Mouse (Mus musculus) gastrocnemius, adult 8-10 months (tissue): ENCODE data around the gene Rom1. TPM values are rescaled to one million over a fixed set of nuclear protein-coding genes. Genes with fewer than 3 reads are reported as not detected.

Source experiments
- DNase-seq, 2 experiments: peaks; one replicate each; pipeline ENCODE4 v3.0.0; 2022; ENCODE audit warnings: low spot score in 2 of 2
- total RNA-seq, 4 experiments: library from RNA; stranded (reverse); gene quantifications; 2 replicates each; pipeline ENCODE4 v1.2.4; 2022

Gene Rom1
- total RNA-seq, 4 experiments from 2014 or later, result 7.2 to 9.4 (median 8.7) TPM

DNA sequence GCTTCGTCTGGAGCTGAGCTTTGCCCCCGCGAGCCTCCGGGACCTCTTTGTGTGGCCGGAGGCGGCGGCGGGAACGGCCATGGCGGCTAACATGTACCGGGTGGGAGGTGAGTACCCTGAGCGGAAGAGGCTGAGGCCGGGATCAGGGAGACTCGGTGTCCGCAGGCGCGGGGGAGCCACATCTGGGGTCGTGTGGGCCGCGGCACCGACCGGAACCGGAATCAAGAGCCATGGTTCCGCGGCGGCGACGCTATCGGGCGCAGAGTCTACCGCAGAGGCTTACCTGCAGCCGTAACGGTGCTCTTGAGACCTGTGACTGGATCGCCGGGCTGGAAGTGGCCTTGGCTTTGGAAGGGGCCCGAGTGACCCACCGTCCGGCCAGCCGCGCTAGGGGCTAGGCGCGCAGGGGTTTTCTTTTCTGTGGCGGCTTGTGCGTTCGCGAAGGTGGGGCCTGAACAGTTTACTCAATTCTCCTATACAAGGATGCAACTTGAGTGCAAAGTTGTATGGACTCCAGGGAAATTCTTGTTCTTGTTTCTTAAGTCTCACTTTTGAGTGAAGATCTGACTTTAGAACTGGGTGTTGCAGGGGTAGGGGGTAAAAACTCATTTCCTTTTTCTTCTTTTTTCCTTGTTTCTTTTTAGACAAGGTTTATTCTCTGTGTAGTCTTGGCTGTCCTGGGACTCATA lies 13.3 kb upstream of the Rom1 start:
- DNase-seq, result no peak

- peak; percentile 90 to 93 for DNase-seq
Observed at GRCm38 (mm10) chr19:8941515-8942217, 12.5 kb upstream of the Rom1 start, which contains the start of gene Mta2. TSS of gene Mta2 (plus strand) at chr19:8941875.

GRCm38 (mm10) chr19:8941136-8941514 lies 12.0 kb upstream of the Rom1 start:
- DNase-seq, result no peak

- DNase-seq, result no peak
Observed at GRCm38 (mm10) chr19:8940526-8941133, 11.5 kb upstream of the Rom1 start.

DNA sequence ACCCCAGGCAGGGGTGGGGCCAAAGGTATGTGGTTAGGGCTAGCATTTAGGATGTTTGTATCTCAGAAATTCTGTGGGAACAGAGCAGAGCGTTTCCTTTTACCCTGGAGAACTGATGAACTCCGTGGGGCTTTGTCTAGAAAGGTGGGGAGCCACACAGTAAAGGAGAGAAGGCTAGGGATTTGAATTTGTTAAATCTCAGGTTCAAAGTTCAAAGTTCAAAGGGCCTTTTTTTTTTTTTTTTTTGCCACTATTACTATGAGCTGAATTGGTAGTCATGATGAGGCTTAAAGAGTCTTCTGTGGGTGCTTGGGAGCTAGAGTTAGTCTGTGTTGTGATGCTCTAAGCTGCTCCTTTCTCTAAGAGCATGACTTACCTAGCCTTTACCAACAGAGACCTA lies 7.6 kb upstream of the Rom1 start:
- no peak for DNase-seq

GRCm38 (mm10) chr19:8930771-8931170 lies 1.6 kb upstream of the Rom1 start:
- DNase-seq, result no peak

DNA sequence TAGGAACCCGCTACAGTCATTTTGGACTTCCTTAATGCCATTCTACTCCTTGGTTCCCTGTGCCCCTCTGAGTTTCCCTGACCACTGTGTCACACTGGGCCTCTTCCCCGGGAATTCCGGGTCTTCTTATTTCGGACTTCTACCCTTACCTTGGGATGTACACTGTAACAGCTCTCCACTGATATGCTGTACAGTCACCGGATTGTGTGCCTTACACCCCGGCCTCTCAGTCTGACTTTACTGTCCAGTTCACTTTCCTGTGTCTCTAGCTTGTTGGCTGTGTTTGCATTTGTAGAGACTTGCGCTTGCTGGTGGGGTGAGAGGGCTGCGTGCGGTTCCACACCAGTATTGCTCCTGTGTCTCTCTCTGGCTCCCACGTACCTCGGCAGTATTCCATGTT lies 961 bp upstream of the Rom1 start:
- no peak for DNase-seq

GRCm38 (mm10) chr19:8928689-8929223 lies 400 bp downstream of the Rom1 start:
- peak in 1 of 2 experiments; percentile 14 for DNase-seq

GRCm38 (mm10) chr19:8927891-8928525 lies 1.1 kb downstream of the Rom1 start:
- DNase-seq, result no peak

DNA sequence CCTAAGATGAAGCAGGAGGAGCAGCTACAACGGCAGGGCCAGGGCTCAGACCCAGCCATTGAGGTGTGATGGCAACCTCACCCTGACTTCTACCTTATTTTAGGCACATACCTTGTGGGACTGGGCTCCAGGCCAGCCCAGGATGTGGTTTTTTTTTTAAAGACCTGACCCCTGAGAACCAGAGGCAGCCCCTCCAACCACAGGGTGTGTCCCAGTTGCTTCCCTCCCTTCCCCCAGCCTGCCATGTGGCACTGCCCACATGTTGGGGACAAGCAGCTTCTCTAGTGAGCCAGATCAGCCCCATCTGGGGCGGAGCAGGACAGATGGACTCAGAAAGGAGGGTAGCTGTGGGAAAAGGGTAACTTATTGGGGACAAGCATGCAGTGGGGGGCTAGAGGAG lies 2.4 kb downstream of the Rom1 start:
- DNase-seq, result no peak

DNA sequence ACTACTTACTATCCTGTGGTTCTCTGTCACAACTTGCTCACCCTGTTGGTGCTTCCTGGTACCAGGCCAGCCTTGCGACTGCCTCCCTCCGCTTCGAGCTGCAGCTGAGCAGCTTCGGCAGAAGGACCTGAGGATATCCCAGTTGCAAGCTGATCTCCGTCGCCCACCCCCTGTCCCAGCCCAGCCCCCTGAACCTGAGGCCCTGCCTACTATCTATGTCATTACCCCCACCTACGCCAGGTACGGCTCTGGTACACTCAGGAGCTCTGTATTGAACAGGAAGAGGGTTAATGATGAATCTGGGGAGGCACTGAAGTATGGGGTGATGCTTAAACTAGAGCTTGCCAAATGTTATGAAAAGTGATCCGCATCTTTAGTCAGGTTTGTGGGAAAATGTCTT lies 7.4 kb downstream of the Rom1 start:
- DNase-seq, result no peak

GRCm38 (mm10) chr19:8920836-8921291 lies 8.3 kb downstream of the Rom1 start:
- no peak for DNase-seq

GRCm38 (mm10) chr19:8920073-8920736 lies 9.0 kb downstream of the Rom1 start, which contains the start of gene B3gat3:
TSS of gene B3gat3 (plus strand) at chr19:8920374.
- peak; percentile 95 for DNase-seq

GRCm38 (mm10) chr19:8919684-8920072 lies 9.5 kb downstream of the Rom1 start:
- DNase-seq, result no peak

DNA sequence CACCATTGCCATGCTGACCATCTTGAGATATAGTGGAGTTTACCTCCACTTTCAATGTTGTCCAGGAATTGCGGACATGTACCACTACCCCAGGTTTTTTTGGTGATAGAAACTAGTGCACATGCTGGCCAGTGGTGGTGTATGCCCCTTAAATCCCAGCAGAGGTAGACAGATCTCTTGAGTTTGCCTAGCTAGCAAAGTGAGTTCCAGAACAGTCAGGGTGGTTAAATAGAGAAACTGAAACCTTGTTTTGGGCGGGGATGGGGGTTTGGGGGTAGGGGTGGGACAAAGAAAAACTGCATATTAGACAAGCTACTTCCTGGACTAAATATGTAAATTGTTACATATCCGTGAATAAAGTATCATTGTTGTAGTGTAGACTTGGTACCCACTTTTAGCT lies 10.2 kb downstream of the Rom1 start:
- DNase-seq, result no peak

GRCm38 (mm10) chr19:8914212-8914611 lies 14.9 kb downstream of the Rom1 start:
- DNase-seq, result no peak

- no peak for DNase-seq
Observed at GRCm38 (mm10) chr19:8911810-8912209, 17.3 kb downstream of the Rom1 start.

- DNase-seq, result no peak
Observed at GRCm38 (mm10) chr19:8908531-8908930, 20.6 kb downstream of the Rom1 start.

GRCm38 (mm10) chr19:8903412-8903811 lies 25.7 kb downstream of the Rom1 start:
- no peak for DNase-seq

- no peak for DNase-seq
Observed at GRCm38 (mm10) chr19:8899079-8899478, 30.1 kb downstream of the Rom1 start.

DNA sequence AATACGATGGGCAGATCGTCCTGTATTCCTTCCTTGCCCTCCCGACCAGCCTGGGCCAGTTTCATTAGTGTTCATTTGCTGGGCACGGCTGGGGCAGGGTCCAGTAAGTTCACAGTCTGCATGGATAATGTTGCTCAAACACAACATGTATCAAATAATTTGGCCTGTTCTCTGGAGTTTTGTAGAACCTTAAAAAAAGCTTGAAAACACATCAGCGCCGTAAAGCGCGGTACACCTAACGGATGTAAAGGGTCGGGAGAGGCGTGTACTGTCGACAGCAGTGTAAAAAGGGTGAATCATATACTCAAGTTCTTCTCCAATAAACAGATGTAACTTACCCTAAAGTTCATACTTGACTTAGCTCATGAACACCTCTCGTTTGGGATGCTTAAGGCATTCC lies 30.6 kb downstream of the Rom1 start:
- no peak for DNase-seq
